Comparison of ENCODE assay signal across 34 mouse cellular contexts in genomic region chr5:77481811-77482210, GRCm38 (mm10).
"Had no signal": no experiment of that assay in that cellular context is flagged by ENCODE, and none has a peak within 500 bp of the region (broad histone marks: within the 10 kb centered on the region; RNA-seq: fewer than 3 reads in every experiment).

No protein-coding gene starts in this region.

- H3K4me2 ChIP-seq: heart, embryonic 11.5 days; heart, embryonic 12.5 days; heart, embryonic 13.5 days; heart, embryonic 15.5 days; hindbrain, embryonic 12.5 days; hindbrain, embryonic 13.5 days; hindbrain, embryonic 14.5 days; hindbrain, embryonic 15.5 days; intestine, embryonic 15.5 days; kidney, embryonic 15.5 days had no signal

- DNase-seq: heart, postnatal 10 days; heart, postnatal 14 days; heart, postnatal 36 days; heart, postnatal 4 days; kidney, adult 11 months; kidney, adult 18-20 months; kidney, adult 2 months; kidney, adult 8-10 months; kidney, adult 9 months; kidney, postnatal 10 days; kidney, postnatal 14 days; kidney, postnatal 25 days; kidney, postnatal 36 days; kidney, postnatal 4 days; layer of hippocampus, adult 9-11 months; layer of hippocampus, postnatal 36 days had no signal

- H3K9me3 ChIP-seq: heart, embryonic 12.5 days; heart, embryonic 13.5 days; heart, embryonic 15.5 days; hindbrain, embryonic 10.5 days; hindbrain, embryonic 12.5 days; hindbrain, embryonic 13.5 days; hindbrain, embryonic 15.5 days; intestine, embryonic 15.5 days; kidney, embryonic 15.5 days had no signal

- ATAC-seq: hindbrain, embryonic 16.5 days; hindbrain, postnatal 0 days; intestine, embryonic 15.5 days; intestine, embryonic 16.5 days; intestine, postnatal 0 days had no signal

- H3K4me3 ChIP-seq: heart, embryonic 12.5 days; heart, embryonic 13.5 days; heart, embryonic 15.5 days; hindbrain, embryonic 10.5 days; hindbrain, embryonic 12.5 days; hindbrain, embryonic 13.5 days; hindbrain, embryonic 15.5 days; intestine, embryonic 15.5 days; kidney, embryonic 15.5 days; layer of hippocampus, adult 2 months; left cerebral cortex, adult 2 months had no signal

- H3K36me3 ChIP-seq: heart, embryonic 12.5 days; heart, embryonic 13.5 days; heart, embryonic 15.5 days; hindbrain, embryonic 10.5 days; hindbrain, embryonic 12.5 days; hindbrain, embryonic 13.5 days; hindbrain, embryonic 15.5 days; intestine, embryonic 15.5 days; kidney, embryonic 15.5 days had no signal

- H3K27ac ChIP-seq: heart, embryonic 13.5 days; heart, embryonic 15.5 days; hindbrain, embryonic 10.5 days; hindbrain, embryonic 12.5 days; hindbrain, embryonic 13.5 days; hindbrain, embryonic 14.5 days; hindbrain, embryonic 15.5 days; hindbrain, postnatal 0 days; intestine, embryonic 15.5 days; kidney, embryonic 15.5 days; kidney, postnatal 0 days; layer of hippocampus, adult 2 months; left cerebral cortex, adult 2 months had no signal

- H3K9ac ChIP-seq: heart, embryonic 12.5 days; heart, embryonic 13.5 days; heart, embryonic 15.5 days; hindbrain, embryonic 12.5 days; hindbrain, embryonic 13.5 days; hindbrain, embryonic 14.5 days; hindbrain, embryonic 15.5 days; intestine, embryonic 15.5 days; kidney, embryonic 15.5 days had no signal

- H3K27me3 ChIP-seq: heart, embryonic 12.5 days; heart, embryonic 13.5 days; heart, embryonic 15.5 days; hindbrain, embryonic 12.5 days; hindbrain, embryonic 13.5 days; hindbrain, embryonic 15.5 days; intestine, embryonic 15.5 days; kidney, embryonic 15.5 days had no signal

- H3K4me1 ChIP-seq: hindbrain, embryonic 10.5 days; hindbrain, embryonic 12.5 days; hindbrain, embryonic 13.5 days; hindbrain, embryonic 15.5 days; intestine, embryonic 15.5 days had no signal
